ENCODE assay signal across 8 mouse cellular contexts in the genomic region with DNA sequence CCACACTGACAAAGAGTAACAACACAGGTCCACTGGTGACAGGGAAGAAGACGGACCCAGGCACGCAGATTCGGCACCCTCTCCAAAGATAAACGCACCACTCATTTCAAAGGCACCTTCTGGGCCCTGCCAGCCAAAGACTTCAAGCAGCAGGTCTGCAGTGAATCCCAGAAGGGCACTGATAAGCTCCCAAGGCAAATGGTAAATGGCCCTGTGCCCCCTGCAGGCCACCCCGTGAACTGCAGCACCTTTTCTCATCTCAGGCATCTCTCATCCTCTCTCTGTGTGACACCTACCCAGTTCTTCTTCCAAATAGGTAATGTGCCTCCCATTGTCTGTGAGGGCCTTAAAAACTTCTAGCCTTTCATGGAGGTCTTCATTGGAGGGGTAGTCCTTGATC. TPM values are rescaled to one million over a fixed set of nuclear protein-coding genes. Genes with fewer than 3 reads are reported as not detected.
DNase-seq lines count a peak whose midpoint lies in the region; ATAC-seq and TF ChIP-seq lines count a peak whose summit lies in the region.

No protein-coding gene starts in this region.

- 0 out of 2 replicates have a peak, but pooled peaks cover 2% of the 10 kb centered on the region for H3K36me3 ChIP-seq in hindbrain, embryonic 11.5 days (ENCODE audit: control insufficient read depth, insufficient read depth, low read length)
- peaks cover 26% of the 10 kb centered on the region for H3K36me3 ChIP-seq in hindbrain, embryonic 16.5 days (ENCODE audit: control insufficient read depth, insufficient read depth, low read length)

- no peaks in the 10 kb centered on the region for H3K27me3 ChIP-seq in hindbrain, embryonic 11.5 days (ENCODE audit: control insufficient read depth, insufficient read depth, low read length)
- no peaks in the 10 kb centered on the region for H3K27me3 ChIP-seq in hindbrain, embryonic 16.5 days (replicated peaks; ENCODE audit: control insufficient read depth, insufficient read depth, low read length)

- no peak for ATAC-seq in hindbrain, embryonic 11.5 days (ENCODE audit: low FRiP score)
- no peak for ATAC-seq in hindbrain, embryonic 16.5 days

- no peak overlapping the region for H3K4me2 ChIP-seq in hindbrain, embryonic 11.5 days (replicated peaks; ENCODE audit: low read depth, low read length)
- no peak overlapping the region for H3K4me2 ChIP-seq in hindbrain, embryonic 16.5 days (ENCODE audit: low read length)

- WGBS in hindbrain, embryonic 11.5 days = 50% methylated on average over 5 of the region's 5 CpGs
- 50% methylated on average over 5 of the region's 5 CpGs for WGBS in hindbrain, embryonic 16.5 days

- H3K27ac ChIP-seq in hindbrain, embryonic 11.5 days (ENCODE audit: low read depth, low read length) = no peak overlapping the region
- H3K27ac ChIP-seq in hindbrain, embryonic 16.5 days (ENCODE audit: low read depth, low read length) = no peak overlapping the region
- no peak overlapping the region for H3K27ac ChIP-seq in gastrocnemius, adult 2 months

- TF ChIP-seq CTCF in gastrocnemius, adult 2 months (IDR thresholded peaks at IDR 0.05) = peak; percentile 99

- H3K9me3 ChIP-seq in hindbrain, embryonic 11.5 days (ENCODE audit: control insufficient read depth, low read length) = no peaks in the 10 kb centered on the region
- no peaks in the 10 kb centered on the region for H3K9me3 ChIP-seq in hindbrain, embryonic 16.5 days (ENCODE audit: control insufficient read depth, low read length)

- peak; percentile 87 for DNase-seq in hindbrain, embryonic 11.5 days (ENCODE audit: low spot score)
- DNase-seq in ES-CJ7 (ENCODE audit: low read depth, low spot score) = peak; percentile 68
- peak; percentile 84 for DNase-seq in c-Kit-positive CD71-positive TER-119-negative erythroid progenitor cells, embryonic 14.5 days (ENCODE audit: low read depth)
- DNase-seq in gastrocnemius, adult 2 months = peak; percentile 76
- peak; percentile 48 for DNase-seq in layer of hippocampus, adult 9-11 months
- DNase-seq in lung, postnatal 36 days = peak; percentile 90
- peak; percentile 61 to 66 for DNase-seq in spleen, postnatal 36 days (ENCODE audit: low spot score in 2 of 2)

- H3K9ac ChIP-seq in hindbrain, embryonic 11.5 days (ENCODE audit: low read depth, low read length) = no peak overlapping the region
- no peak overlapping the region for H3K9ac ChIP-seq in hindbrain, embryonic 16.5 days (ENCODE audit: low read depth, low read length)

- peaks cover 6% of the 10 kb centered on the region for H3K4me1 ChIP-seq in hindbrain, embryonic 11.5 days (replicated peaks; ENCODE audit: control insufficient read depth, insufficient read depth, low read length)
- H3K4me1 ChIP-seq in hindbrain, embryonic 16.5 days (ENCODE audit: control insufficient read depth, insufficient read depth, low read depth, low read length) = peaks cover 11% of the 10 kb centered on the region

- no peak overlapping the region for H3K4me3 ChIP-seq in hindbrain, embryonic 11.5 days (ENCODE audit: low read depth, low read length)
- H3K4me3 ChIP-seq in hindbrain, embryonic 16.5 days (ENCODE audit: low read length) = no peak overlapping the region
- no peak overlapping the region for H3K4me3 ChIP-seq in gastrocnemius, adult 2 months

- intact Hi-C loops in gastrocnemius, adult 2 months (cut with DNase I) = loop anchor here (5.0 kb wide), 1 partner anchor 51 kb away; no protein-coding TSS in a partner anchor

RNA-seq across cellular contexts. Expression of a gene that starts 3.8 kb away (rescaled TPM):
- polyA plus RNA-seq in hindbrain, embryonic 11.5 days (2014; fragmentation: Nextera tagmentation; extraction: Ambion mirVana) = 46.5 and 53.6 TPM in 2 replicates
- 65.8 and 80.9 TPM in 2 replicates for polyA plus RNA-seq in hindbrain, embryonic 16.5 days (2015; fragmentation: Nextera tagmentation; extraction: Ambion mirVana)
- 10 to 100 TPM; 84.9 to 90.4 TPM for total RNA-seq in gastrocnemius, adult 2 months (2021)

RNA-seq across cellular contexts. Expression of a gene that starts 3.8 kb away (rescaled TPM):
- polyA plus RNA-seq in hindbrain, embryonic 11.5 days (2014; fragmentation: Nextera tagmentation; extraction: Ambion mirVana) = 12.0 and 16.2 TPM in 2 replicates
- 9.6 and 9.9 TPM in 2 replicates for polyA plus RNA-seq in hindbrain, embryonic 16.5 days (2015; fragmentation: Nextera tagmentation; extraction: Ambion mirVana)
- 1 to 10 TPM; 2.6 to 3.4 TPM for total RNA-seq in gastrocnemius, adult 2 months (2021)

RNA-seq across cellular contexts. Expression of a gene that starts 21.5 kb away (rescaled TPM):
- 36.0 and 36.3 TPM in 2 replicates for polyA plus RNA-seq in hindbrain, embryonic 11.5 days (2014; fragmentation: Nextera tagmentation; extraction: Ambion mirVana)
- polyA plus RNA-seq in hindbrain, embryonic 16.5 days (2015; fragmentation: Nextera tagmentation; extraction: Ambion mirVana) = 60.8 TPM in 2 replicates
- total RNA-seq in gastrocnemius, adult 2 months (2021) = 10 to 100 TPM; 27.8 to 52.9 TPM

RNA-seq across cellular contexts. Expression of a gene that starts 29.6 kb away (rescaled TPM):
- not detected in 2 replicates for polyA plus RNA-seq in hindbrain, embryonic 11.5 days (2014; fragmentation: Nextera tagmentation; extraction: Ambion mirVana)
- 0.54 and 0.75 TPM in 2 replicates for polyA plus RNA-seq in hindbrain, embryonic 16.5 days (2015; fragmentation: Nextera tagmentation; extraction: Ambion mirVana)
- total RNA-seq in gastrocnemius, adult 2 months (2021) = not detected

RNA-seq across cellular contexts. Expression of a gene that starts 40.8 kb away (rescaled TPM):
- 24.7 and 24.8 TPM in 2 replicates for polyA plus RNA-seq in hindbrain, embryonic 11.5 days (2014; fragmentation: Nextera tagmentation; extraction: Ambion mirVana)
- 10.8 and 18.7 TPM in 2 replicates for polyA plus RNA-seq in hindbrain, embryonic 16.5 days (2015; fragmentation: Nextera tagmentation; extraction: Ambion mirVana)
- 10 to 100 TPM; 22.1 to 24.5 TPM for total RNA-seq in gastrocnemius, adult 2 months (2021)
